Mouse (Mus musculus) right cerebral cortex, postnatal 4 days (tissue): Measurements from ENCODE around the gene Ccl3.

ENCODE experiments used
- DNase-seq: peaks from one replicate; pipeline ENCODE4 v3.0.0-alpha.2; 2022

The Ccl3 gene

DNA sequence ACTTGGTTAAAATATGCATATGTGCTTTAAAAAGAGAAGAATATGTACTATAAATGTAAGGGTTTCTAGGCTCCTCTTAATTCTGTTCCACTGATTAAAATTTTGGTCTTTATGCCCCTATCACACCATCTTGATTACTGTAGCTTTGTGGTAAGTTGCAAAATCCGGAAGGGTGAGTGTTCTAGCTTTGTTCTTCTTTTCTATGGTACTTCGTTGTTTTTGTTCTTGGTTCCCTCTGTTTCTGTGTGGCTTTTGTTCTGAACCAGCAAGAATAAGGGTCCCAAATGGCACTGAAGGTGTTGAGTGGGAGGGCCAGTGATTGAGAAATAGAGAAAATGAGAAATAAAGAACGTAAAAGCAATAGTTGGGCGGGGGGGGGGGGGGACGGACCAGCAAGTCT is 30.9 kb downstream of the Ccl3 start:
- DNase-seq, result no peak

DNA sequence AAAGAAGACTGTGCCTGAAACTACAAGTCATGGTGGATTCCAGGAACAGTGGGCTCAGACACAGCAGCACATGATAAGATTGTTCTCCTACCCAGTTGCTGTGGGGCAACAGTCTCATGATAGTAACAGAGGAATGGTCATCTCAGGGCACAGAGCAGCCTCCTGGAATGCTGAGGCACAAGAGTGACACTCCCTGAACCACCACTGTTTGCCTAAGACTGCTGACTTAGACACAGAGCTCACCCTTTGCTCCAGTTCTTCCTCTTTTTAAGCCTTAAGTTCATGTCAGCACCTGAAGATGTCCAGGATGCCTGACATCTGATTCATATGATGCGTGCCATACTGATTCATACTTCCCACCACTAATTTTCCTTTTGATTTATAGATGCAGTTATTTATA is 32.6 kb downstream of the Ccl3 start:
- DNase-seq, result no peak

DNA sequence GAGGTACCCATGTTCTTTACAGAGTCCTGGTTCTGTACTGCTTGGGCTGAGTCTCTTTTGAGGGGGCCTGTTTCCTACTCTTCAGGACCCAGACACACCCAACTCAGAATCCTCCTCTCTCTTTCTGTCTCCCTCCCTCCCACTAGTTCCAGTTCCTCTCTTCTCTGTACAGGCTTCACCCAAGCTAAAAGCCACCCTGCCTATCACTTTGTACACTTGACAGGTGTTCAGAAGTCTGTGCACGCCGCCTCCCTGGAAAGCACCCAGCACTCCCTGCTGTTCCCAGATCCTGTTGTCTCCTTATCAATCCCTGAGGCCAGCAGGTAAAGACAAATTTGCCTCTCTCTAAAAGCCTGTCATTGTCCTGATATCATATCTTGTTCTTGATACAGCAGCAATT is 38.3 kb downstream of the Ccl3 start:
- DNase-seq, result no peak

DNA sequence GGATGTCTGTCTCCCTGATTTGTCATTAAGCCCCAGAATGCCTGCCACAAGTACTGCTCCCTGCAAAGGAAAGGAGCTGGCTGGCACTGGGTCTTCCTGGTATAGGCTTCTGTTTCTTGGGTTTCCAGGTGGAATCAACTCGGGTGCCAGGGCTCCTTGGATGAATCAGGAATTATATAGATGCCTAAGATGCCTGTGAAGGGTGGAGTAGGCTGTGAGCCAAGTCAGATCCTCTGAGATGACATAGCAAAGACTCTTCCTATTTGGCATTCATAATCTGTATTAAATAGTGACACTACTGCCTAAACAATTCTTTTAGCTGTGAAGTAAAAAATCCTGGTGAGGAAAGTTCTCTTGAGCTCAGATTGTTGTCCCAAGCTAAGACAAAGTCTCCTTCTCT is 42.8 kb downstream of the Ccl3 start:
- no peak for DNase-seq

DNA sequence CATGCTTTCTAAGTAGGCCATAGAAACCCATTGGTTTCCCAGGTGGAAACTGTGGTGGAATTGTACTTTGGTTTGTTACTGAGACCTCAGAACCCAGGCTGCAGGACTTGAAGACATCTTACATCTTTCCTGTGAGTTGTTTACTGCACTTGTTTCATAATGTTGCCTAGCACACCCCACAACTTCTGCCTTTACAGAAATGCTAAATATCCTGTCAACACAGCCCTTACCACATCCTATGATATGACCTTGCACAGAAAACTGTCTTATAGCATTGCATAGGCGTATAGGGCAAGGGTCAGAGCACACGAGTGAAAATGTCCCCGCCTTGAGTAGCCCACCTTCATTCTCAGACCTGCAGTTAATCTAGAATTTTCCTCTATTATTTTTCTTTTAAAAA is 43.6 kb downstream of the Ccl3 start:
- DNase-seq, result no peak

DNA sequence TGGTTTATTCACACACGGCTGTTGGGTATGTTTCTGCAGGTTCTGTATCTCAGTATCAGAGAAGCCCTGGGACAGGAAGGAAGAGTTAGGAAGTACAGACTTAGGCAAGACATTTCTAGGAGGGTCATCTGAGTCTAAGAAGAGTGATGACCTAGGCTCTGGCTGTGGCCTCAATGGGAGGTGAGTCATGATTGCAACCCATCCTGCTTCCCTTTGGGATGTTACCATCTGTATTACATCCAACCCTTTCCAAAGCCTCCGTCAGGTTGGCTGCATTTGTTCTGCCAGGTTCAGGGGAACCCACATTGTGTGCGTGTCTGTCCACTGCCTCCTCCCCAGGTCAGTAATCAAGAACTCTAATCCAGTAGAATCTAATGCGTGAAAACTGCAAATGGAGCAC is 44.5 kb downstream of the Ccl3 start:
- DNase-seq, result no peak

DNA sequence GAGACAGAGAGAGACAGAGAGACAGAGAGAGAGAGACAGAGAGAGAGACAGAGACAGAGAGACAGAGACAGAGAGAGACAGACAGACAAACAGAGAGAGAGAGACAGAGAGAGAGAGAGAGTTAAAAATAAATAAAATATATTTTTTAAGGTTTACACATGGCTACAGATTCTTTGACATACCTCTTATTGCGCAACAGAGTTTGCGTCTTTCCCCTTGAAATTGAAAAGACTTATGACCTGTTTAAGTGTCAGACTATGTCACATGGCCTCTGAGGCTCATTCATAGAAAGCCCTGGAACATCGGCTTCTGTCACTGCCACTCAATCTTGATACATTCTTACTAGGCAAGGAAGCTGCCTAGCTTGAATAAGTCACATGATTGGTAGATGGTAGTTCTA is 45.8 kb downstream of the Ccl3 start:
- no peak for DNase-seq

DNA sequence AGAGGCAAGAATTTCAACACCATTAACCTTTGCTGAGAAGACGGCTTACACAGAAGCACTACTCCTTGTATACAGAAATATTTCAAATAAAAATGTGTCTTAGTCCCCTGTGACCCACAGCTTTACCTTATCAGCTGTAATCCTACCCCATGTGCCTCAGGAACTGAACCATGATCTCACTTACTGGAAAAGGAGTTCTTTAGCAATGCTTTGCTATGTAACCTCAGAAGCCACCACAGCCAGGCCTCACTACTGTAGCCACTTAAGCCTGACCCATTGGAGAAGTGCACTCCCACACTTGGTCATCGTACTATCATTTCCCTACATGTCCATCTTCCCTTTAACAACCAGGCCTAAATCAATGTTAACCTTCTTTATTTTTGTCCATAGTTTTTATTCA is 48.6 kb downstream of the Ccl3 start:
- DNase-seq, result no peak

DNA sequence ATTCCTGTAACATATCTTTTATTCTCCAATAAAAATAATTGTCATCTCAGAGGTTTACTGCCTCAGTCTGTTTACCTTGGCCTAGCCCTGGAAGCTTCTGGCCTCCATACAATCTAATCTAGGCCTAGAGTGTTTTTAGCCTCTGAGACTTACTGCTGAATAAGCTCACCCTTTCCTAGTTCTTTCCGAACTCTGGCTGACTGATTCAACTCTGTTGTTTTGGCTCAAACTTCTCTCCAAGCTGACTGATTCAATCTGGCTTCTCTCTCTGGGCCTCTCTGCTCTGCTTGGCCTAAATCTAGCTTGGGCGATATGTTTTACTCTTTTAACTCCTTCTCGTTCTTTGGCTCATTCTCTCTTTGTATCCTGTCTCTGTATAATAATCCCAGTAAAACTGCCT is 50.2 kb downstream of the Ccl3 start:
- no peak for DNase-seq

DNA sequence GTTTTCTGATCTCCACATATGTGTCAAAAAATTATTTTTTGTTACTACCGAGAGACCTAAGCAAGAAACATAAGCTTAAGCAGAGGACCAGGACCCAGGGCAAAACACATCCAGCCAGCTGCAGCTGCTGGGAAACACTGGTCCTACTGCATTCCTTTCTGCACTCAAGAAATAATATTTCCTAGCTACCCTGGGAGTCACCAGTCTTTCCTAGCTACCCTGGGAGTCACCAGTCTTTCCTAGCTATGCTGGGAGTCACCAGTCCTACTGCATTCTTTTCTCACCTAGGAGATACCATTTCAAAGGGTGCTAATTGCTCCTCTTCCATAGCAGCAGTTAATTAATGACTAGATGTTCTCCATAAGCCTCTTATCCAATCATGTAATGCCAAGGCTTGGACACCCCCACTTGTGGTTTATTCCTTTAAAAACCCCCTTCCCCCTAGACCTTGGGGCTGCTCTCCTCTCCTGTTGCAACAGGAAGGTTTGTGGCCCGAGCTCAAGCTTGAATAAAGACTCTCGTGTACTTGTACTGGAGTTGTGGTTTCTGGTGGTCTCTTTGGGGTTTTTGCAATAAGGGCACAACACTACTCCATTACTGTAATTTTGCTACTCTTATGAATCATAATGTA is 50.8 kb downstream of the Ccl3 start:
- DNase-seq, result no peak
